Mouse (Mus musculus) neural tube, embryonic 13.5 days (tissue): ENCODE measurements around the gene Kbtbd12. TPM values are rescaled to one million over a fixed set of nuclear protein-coding genes. Genes with fewer than 3 reads are reported as not detected.

Source experiments
- ATAC-seq: fragments of 200-750 bp; cut with Nextera tagmentation; 2 replicates; pipeline ENCODE4 v1.8.0; 2017; ENCODE audit warnings: low read depth, mild to moderate bottlenecking, moderate TSS enrichment, moderate library complexity
- H3K27ac ChIP-seq: fragments of 300-500 bp; sonication (generic); replicated peaks from 2 replicates; pipeline ENCODE4 v1.5.1; 2015; ENCODE audit warnings: moderate library complexity, mild to moderate bottlenecking, inconsistent platforms
- H3K27me3 ChIP-seq: fragments of 300-500 bp; sonication (generic); 2 replicates; pipeline ENCODE4 v1.6.1; 2015; ENCODE audit warnings: mild to moderate bottlenecking, inconsistent platforms
- H3K36me3 ChIP-seq: fragments of 300-500 bp; sonication (generic); 2 replicates; pipeline ENCODE4 v1.6.1; 2015; ENCODE audit warnings: mild to moderate bottlenecking, inconsistent platforms
- H3K4me1 ChIP-seq: fragments of 300-500 bp; sonication (generic); replicated peaks from 2 replicates; pipeline ENCODE4 v1.6.1; 2015; ENCODE audit warnings: inconsistent platforms
- H3K4me2 ChIP-seq: fragments of 300-500 bp; sonication (generic); 2 replicates; pipeline ENCODE4 v1.6.1; 2015; ENCODE audit warnings: inconsistent platforms, mild to moderate bottlenecking, moderate library complexity
- H3K4me3 ChIP-seq: fragments of 300-500 bp; sonication (generic); 2 replicates; pipeline ENCODE4 v1.5.1; 2015; ENCODE audit warnings: mild to moderate bottlenecking, inconsistent platforms
- H3K9ac ChIP-seq: fragments of 300-500 bp; sonication (generic); 2 replicates; pipeline ENCODE4 v1.6.1; 2015; ENCODE audit warnings: moderate library complexity, mild to moderate bottlenecking, inconsistent platforms
- H3K9me3 ChIP-seq: fragments of 300-500 bp; sonication (generic); 2 replicates; pipeline ENCODE4 v1.6.1; 2016; ENCODE audit warnings: inconsistent platforms
- WGBS: fragments of 180-500 bp; shearing (Covaris S2); methylation state at CpG from one replicate; pipeline ENCODE4 v1.1.7; 2015; 5-methylcytosine and 5-hydroxymethylcytosine counted together
- polyA plus RNA-seq: library from polyadenylated mRNA; unstranded; fragments of >200 nt; fragmentation: Nextera tagmentation; extraction: Ambion mirVana; gene quantifications from 2 replicates; pipeline ENCODE4 v1.2.1, GENCODE M21; 2015

Kbtbd12 gene
- polyA plus RNA-seq, 1 experiment from 2014 or later: not detected

DNA sequence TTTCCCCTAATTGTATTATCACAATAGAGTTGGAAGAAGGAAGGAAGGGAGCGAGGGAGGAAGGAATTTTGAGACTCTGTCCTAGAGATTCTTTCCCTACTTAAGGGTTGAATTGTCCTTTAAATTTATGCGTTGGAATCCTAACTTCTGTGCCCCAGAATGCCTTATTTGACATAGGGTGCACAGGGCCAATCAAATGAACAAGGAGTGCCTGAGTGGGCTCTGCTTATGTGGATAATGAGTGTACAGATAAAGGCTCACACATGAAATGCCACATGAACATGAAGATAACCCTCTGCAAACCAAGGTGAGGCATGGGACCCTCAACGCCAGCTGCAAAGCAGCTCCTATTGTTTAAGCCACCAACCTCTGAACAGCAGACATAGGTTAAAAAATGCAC lies 2.6 kb upstream of the Kbtbd12 start:
- Histone ChIP-seq H3K36me3 (no peaks in the 10 kb centered on the region), H3K27ac (peak overlapping the region; percentile 79), H3K4me2 (peak overlapping the region; percentile 40), H3K9me3 (0 out of 2 replicates have a peak, but pooled peaks cover 7% of the 10 kb centered on the region), H3K4me3 (no peak overlapping the region), H3K9ac (0 out of 2 replicates have a peak overlapping the region, but pooled peaks have one; percentile 26), H3K27me3 (no peaks in the 10 kb centered on the region), H3K4me1 (peaks cover 20% of the 10 kb centered on the region)
- 34% methylated on average over 3 of the region's 3 CpGs for WGBS
- ATAC-seq: no peak

- peak; percentile 87; the same call in 1 of the 2 replicates for ATAC-seq
- peak overlapping the region; percentile 26; the same call in 1 of the 2 replicates for H3K9ac ChIP-seq
- WGBS: 3% methylated on average over 9 of the region's 9 CpGs
Measured at GRCm38 (mm10) chr6:88639921-88640320, 2.2 kb upstream of the Kbtbd12 start.

GRCm38 (mm10) chr6:88639372-88639920 lies 1.7 kb upstream of the Kbtbd12 start:
- Histone ChIP-seq H3K27ac (peak overlapping the region; percentile 79), H3K9me3 (0 out of 2 replicates have a peak, but pooled peaks cover 7% of the 10 kb centered on the region), H3K36me3 (no peaks in the 10 kb centered on the region), H3K27me3 (no peaks in the 10 kb centered on the region), H3K4me1 (peaks cover 20% of the 10 kb centered on the region), H3K9ac (peak overlapping the region; percentile 26; the same call in 1 of the 2 replicates), H3K4me3 (no peak overlapping the region), H3K4me2 (peak overlapping the region; percentile 40)
- 44% methylated on average over 6 of the region's 6 CpGs for WGBS
- peak; percentile 72 for ATAC-seq

More at GRCm38 (mm10) chr6:88639921-88640320, 2.2 kb upstream of the Kbtbd12 start:
- peak overlapping the region; percentile 79 for H3K27ac ChIP-seq
- 0 out of 2 replicates have a peak, but pooled peaks cover 7% of the 10 kb centered on the region for H3K9me3 ChIP-seq
- H3K27me3 ChIP-seq: no peaks in the 10 kb centered on the region
- no peak overlapping the region for H3K4me3 ChIP-seq
- peak overlapping the region; percentile 40 for H3K4me2 ChIP-seq
- peaks cover 20% of the 10 kb centered on the region for H3K4me1 ChIP-seq
- no peaks in the 10 kb centered on the region for H3K36me3 ChIP-seq

DNA sequence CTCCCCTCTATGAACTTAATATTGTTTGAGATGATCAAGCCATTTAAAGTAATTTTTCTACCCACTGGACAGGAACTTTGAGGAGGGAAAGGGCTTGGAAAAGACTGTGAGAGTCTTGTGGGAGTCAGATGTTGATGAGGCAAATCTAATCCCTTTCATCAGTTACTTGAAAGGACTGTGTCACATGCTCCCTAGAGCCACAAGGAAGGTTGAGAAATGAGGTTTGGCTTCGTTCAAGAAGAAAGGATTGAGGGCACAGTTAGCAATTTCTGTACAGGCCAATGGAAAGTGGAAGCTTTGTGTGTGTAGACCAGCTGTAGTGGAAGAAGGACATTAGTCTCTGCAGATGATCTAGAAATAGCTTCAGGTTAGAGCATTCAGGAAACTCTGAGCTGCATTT lies 1.2 kb upstream of the Kbtbd12 start:
- Histone ChIP-seq H3K27ac (peak overlapping the region; percentile 79), H3K27me3 (no peaks in the 10 kb centered on the region), H3K9me3 (0 out of 2 replicates have a peak, but pooled peaks cover 7% of the 10 kb centered on the region), H3K4me1 (peaks cover 20% of the 10 kb centered on the region), H3K36me3 (no peaks in the 10 kb centered on the region), H3K4me2 (no peak overlapping the region), H3K4me3 (no peak overlapping the region), H3K9ac (no peak overlapping the region)
- WGBS: 25% methylated on average over 1 of the region's 1 CpGs
- ATAC-seq: no peak

DNA sequence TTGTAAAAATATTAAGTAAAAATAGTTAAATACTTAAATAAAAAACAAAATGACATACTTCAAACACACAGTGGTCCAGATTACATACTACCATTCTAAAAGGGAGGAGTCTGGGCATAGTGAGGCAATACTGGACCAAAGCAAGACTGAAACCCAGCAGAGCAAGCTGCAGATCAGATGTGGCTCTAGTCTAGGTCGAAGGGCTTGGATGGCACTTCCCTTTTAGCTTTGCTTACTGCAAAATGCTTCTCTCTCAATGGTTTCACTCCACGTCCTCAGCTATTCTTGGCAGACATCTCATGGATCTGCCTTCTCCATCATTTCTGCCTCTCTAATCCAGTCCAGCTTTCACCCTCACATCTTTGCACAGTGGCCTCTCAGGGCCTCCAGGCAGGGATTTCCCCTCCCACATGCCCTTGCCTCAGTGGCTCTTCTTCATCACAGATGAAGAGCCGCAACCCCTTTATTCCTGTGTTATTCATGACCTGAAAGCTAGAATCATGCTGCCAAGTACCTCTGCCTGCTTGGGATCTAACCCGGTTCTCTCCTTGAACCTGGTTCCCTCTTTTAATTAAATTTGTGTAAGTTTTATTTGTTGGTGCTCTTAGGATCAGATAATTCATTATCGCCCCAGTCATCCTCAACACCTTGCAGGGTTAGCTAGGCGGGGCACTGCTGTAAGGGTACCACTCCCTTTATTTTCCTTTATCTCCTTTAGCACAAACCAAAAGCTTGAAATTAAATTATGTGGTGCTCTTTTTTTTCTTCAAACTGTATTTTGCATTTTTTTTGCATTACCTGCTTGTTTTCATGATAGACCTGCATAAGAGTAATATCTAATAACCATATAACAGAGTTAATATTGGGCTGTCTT lies 1.6 kb downstream of the Kbtbd12 start:
- Histone ChIP-seq H3K4me1 (peaks cover 20% of the 10 kb centered on the region), H3K27me3 (no peaks in the 10 kb centered on the region), H3K36me3 (no peaks in the 10 kb centered on the region), H3K4me2 (no peak overlapping the region), H3K9me3 (0 out of 2 replicates have a peak, but pooled peaks cover 7% of the 10 kb centered on the region), H3K4me3 (no peak overlapping the region), H3K9ac (no peak overlapping the region), H3K27ac (no peak overlapping the region)
- 90% methylated on average over 6 of the region's 6 CpGs for WGBS
- no peak for ATAC-seq

DNA sequence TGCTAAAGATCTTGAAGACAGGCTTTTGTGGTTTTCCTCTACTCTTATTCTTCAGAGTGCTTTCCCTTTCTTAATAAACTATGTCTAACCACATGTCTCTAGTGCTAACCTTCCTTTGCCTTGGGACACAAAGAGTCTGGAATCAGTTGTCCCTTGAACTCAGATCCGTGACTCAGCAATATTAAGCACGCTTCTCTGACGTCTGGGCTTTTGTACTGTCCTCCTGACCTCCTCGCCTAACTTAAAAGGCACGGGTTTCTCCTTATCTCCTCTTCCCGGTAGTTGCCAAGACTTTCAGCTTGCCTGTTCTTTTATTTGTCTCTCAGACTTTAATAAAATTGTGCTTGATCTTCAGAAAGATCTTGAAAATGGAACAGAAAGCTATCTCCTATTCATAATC lies 6.5 kb downstream of the Kbtbd12 start:
- H3K27me3 ChIP-seq: no peaks in the 10 kb centered on the region
- H3K36me3 ChIP-seq: no peaks in the 10 kb centered on the region
- H3K9me3 ChIP-seq: no peaks in the 10 kb centered on the region
- no peak overlapping the region for H3K4me2 ChIP-seq
- H3K9ac ChIP-seq: no peak overlapping the region
- 71% methylated on average over 6 of the region's 6 CpGs for WGBS
- no peak overlapping the region for H3K27ac ChIP-seq
- ATAC-seq: no peak
- H3K4me3 ChIP-seq: no peak overlapping the region
- peaks cover 17% of the 10 kb centered on the region for H3K4me1 ChIP-seq

DNA sequence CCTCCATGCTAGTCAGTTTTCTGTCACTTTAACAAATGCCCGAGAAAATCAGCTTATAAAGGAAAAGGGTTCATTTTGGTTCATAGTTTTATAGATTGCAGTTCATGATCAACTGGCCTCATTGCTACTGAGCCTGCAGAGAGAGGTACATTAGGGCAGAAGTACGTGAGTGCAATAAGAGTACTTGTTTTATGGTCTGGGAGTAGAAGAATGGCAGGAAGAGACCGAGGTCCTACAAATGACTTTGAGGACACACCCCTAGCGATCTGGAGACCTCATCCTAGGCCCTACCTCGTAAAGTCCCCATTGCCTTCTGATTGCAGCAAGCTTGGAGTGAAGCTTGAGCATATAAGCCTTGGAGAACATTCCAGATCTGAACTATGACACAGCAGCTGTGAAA lies 7.2 kb downstream of the Kbtbd12 start:
- H3K9ac ChIP-seq: no peak overlapping the region
- no peaks in the 10 kb centered on the region for H3K27me3 ChIP-seq
- no peaks in the 10 kb centered on the region for H3K36me3 ChIP-seq
- no peaks in the 10 kb centered on the region for H3K9me3 ChIP-seq
- H3K4me2 ChIP-seq: no peak overlapping the region
- no peak overlapping the region for H3K27ac ChIP-seq
- no peak overlapping the region for H3K4me3 ChIP-seq
- 28% methylated on average over 5 of the region's 5 CpGs for WGBS
- peaks cover 21% of the 10 kb centered on the region for H3K4me1 ChIP-seq
- ATAC-seq: no peak

- Histone ChIP-seq H3K27me3 (no peaks in the 10 kb centered on the region), H3K4me1 (peaks cover 21% of the 10 kb centered on the region), H3K4me2 (no peak overlapping the region), H3K36me3 (no peaks in the 10 kb centered on the region), H3K27ac (no peak overlapping the region), H3K9me3 (no peaks in the 10 kb centered on the region), H3K9ac (no peak overlapping the region), H3K4me3 (no peak overlapping the region)
- ATAC-seq: no peak
- WGBS: 94% methylated on average over 2 of the region's 2 CpGs
Measured at GRCm38 (mm10) chr6:88629821-88630220, 7.9 kb downstream of the Kbtbd12 start.

DNA sequence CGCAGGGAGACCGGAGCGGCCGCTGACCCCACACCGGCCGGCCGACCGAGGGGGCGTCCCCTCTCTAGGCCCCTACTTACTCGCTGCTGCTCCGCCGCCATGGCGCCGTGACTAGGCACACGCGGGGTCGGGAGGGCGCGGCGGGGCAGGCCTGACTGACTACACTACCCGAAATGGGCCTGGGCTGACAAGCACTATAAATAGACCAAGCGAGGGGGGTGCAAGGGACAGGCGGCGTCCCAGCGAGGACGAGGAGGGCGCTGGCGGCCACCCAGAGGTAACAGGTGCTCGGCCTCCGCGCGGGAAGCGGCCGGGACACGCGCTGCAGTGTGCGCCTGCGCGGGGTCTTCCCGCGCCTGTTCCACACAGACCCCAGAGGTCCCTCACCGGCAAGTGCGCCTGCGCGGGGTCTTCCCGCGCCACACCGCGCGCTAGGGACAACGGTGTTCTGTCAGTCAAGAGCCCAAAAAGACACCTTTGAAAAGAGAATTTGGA lies 10.4 kb downstream of the Kbtbd12 start:
- WGBS: 0% methylated on average over 51 of the region's 51 CpGs
- peaks cover 21% of the 10 kb centered on the region for H3K4me1 ChIP-seq
- H3K36me3 ChIP-seq: no peaks in the 10 kb centered on the region
- peak overlapping the region; percentile 55 for H3K4me3 ChIP-seq
- peak overlapping the region; percentile 87 for H3K27ac ChIP-seq
- peak overlapping the region; percentile 93 for H3K4me2 ChIP-seq
- H3K27me3 ChIP-seq: no peaks in the 10 kb centered on the region
- H3K9ac ChIP-seq: peak overlapping the region; percentile 74
- H3K9me3 ChIP-seq: no peaks in the 10 kb centered on the region
- ATAC-seq: peak; percentile 97

DNA sequence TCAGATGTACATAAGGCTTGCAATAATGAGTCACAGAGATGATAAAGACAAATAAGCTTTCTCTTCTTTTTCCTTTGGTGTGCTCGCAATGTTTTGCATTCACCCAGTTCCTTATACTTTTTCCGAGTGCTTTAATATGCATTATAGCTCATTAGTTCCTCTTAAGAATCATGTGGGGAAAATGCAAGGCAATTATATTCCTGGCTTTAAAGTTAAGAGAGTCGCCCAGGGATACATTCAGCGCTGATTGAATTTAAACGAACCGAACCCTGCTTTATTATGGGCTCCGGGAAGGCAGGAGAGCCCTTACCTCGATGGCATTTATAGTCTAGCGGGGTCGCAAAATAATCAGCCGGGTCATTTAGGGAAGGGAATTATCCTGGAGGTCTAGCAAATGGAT lies 10.8 kb downstream of the Kbtbd12 start:
- no peaks in the 10 kb centered on the region for H3K9me3 ChIP-seq
- peak overlapping the region; percentile 93 for H3K4me2 ChIP-seq
- 9% methylated on average over 11 of the region's 11 CpGs for WGBS
- peak overlapping the region; percentile 87 for H3K27ac ChIP-seq
- peak overlapping the region; percentile 74 for H3K9ac ChIP-seq
- ATAC-seq: peak; percentile 81
- H3K4me3 ChIP-seq: peak overlapping the region; percentile 55
- H3K27me3 ChIP-seq: no peaks in the 10 kb centered on the region
- no peaks in the 10 kb centered on the region for H3K36me3 ChIP-seq
- H3K4me1 ChIP-seq: peaks cover 21% of the 10 kb centered on the region

DNA sequence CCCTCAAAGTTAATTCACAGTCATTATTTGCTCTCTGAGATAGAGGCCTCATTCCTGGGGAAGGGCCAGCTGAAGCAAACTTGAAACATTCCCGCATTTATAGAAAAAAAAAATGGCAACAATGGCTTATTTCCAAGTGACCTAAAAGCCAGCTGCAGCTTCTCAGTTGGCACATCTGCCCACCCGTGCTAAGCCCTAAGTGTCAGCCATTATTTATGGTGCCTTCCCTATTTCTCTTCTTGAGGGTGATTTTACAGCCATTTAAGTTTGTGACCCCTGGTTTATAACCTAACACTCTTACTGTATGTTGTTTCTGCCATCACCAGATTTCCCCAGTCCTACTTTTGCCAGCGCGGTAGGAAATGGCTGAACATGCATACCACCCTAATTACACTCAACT lies 11.3 kb downstream of the Kbtbd12 start:
- no peaks in the 10 kb centered on the region for H3K27me3 ChIP-seq
- no peak overlapping the region for H3K9ac ChIP-seq
- WGBS: 15% methylated on average over 4 of the region's 4 CpGs
- peak overlapping the region; percentile 93 for H3K4me2 ChIP-seq
- no peak overlapping the region; the same call in 1 of the 2 replicates for H3K4me3 ChIP-seq
- H3K9me3 ChIP-seq: no peaks in the 10 kb centered on the region
- H3K36me3 ChIP-seq: no peaks in the 10 kb centered on the region
- peak overlapping the region; percentile 87 for H3K27ac ChIP-seq
- H3K4me1 ChIP-seq: peaks cover 21% of the 10 kb centered on the region
- ATAC-seq: 0 out of 2 replicates have a peak, but pooled peaks have one; percentile 8
